Mouse (Mus musculus): ENCODE results near the gene Tcf7l1. TPM values are rescaled to one million over a fixed set of nuclear protein-coding genes. Genes with fewer than 3 reads are reported as not detected.
A peak's percentile ranks its signal among the peaks of the same experiment; 100 is the strongest.

The Tcf7l1 gene
- polyA plus RNA-seq, 1 experiment from 2014 or later, result 5.7 TPM

GRCm38 (mm10) chr6:72723731-72724385 is 65.2 kb downstream of the Tcf7l1 start:
- no peaks in the 10 kb centered on the region; the same call in 1 of the 2 replicates for H3K4me1 ChIP-seq (ENCODE audit: insufficient read depth)
- H3K4me2 ChIP-seq (ENCODE audit: low read depth, low read length), result no peak overlapping the region
- peak overlapping the region; percentile 34; the same call in 1 of the 2 replicates for H3K27ac ChIP-seq (ENCODE audit: low read depth)
- no peaks in the 10 kb centered on the region for H3K36me3 ChIP-seq (replicated peaks; ENCODE audit: insufficient read depth, low read length)
- no peak for ATAC-seq
- WGBS (ENCODE audit: insufficient replicate concordance), result 78% methylated on average over 15 of the region's 15 CpGs
- no peak for TF ChIP-seq CTCF (IDR thresholded peaks at IDR 0.05; ENCODE audit: low read depth)
- no peak for TF ChIP-seq EP300 (IDR thresholded peaks at IDR 0.05; ENCODE audit: low read depth)
- no peak overlapping the region for H3K4me3 ChIP-seq (ENCODE audit: low read depth, low read length)
- no peaks in the 10 kb centered on the region for H3K27me3 ChIP-seq (ENCODE audit: insufficient read depth, low read length)
- H3K9ac ChIP-seq (replicated peaks), result no peak overlapping the region
- DNase-seq, result no peak
- no peaks in the 10 kb centered on the region for H3K9me3 ChIP-seq (ENCODE audit: low read length)

DNA sequence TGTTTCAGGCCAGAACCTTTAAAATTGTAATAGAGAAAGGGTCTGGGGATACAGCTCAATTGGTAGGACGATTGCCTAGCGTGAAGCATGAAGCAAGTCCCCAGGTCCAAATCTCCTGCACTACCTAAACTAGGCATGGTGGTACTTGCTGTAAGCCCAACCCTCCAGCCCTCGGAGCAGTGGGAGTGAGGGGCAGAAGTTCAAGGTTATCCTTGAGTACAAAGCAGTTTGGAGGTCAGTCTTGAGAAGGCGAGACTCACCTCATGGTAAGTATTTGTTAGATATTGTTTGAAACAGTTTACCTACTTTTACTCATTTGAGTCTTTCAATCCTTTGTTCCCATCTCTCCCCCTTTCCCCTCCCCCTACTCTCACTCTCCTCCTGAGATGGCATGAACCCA is 65.9 kb downstream of the Tcf7l1 start:
- DNase-seq (no peak), ATAC-seq (no peak)
- no peaks in the 10 kb centered on the region for H3K36me3 ChIP-seq (replicated peaks; ENCODE audit: insufficient read depth, low read length)
- H3K4me1 ChIP-seq (ENCODE audit: insufficient read depth), result no peaks in the 10 kb centered on the region; the same call in 1 of the 2 replicates
- H3K9ac ChIP-seq (replicated peaks), result no peak overlapping the region
- H3K4me3 ChIP-seq (ENCODE audit: low read depth, low read length), result no peak overlapping the region
- H3K27me3 ChIP-seq (ENCODE audit: insufficient read depth, low read length), result no peaks in the 10 kb centered on the region
- TF ChIP-seq EP300 (IDR thresholded peaks at IDR 0.05; ENCODE audit: low read depth) (no peak), CTCF (IDR thresholded peaks at IDR 0.05; ENCODE audit: low read depth) (no peak)
- H3K9me3 ChIP-seq (ENCODE audit: low read length), result no peaks in the 10 kb centered on the region
- WGBS (ENCODE audit: insufficient replicate concordance), result 74% methylated on average over 4 of the region's 4 CpGs
- no peak overlapping the region for H3K27ac ChIP-seq (ENCODE audit: low read depth)
- no peak overlapping the region for H3K4me2 ChIP-seq (ENCODE audit: low read depth, low read length)

GRCm38 (mm10) chr6:72720852-72721251 is 68.2 kb downstream of the Tcf7l1 start:
- Histone ChIP-seq H3K4me3 (ENCODE audit: low read depth, low read length) (no peak overlapping the region), H3K9ac (replicated peaks) (no peak overlapping the region), H3K4me2 (ENCODE audit: low read depth, low read length) (no peak overlapping the region), H3K9me3 (ENCODE audit: low read length) (no peaks in the 10 kb centered on the region), H3K27ac (ENCODE audit: low read depth) (no peak overlapping the region), H3K27me3 (ENCODE audit: insufficient read depth, low read length) (no peaks in the 10 kb centered on the region), H3K4me1 (ENCODE audit: insufficient read depth) (no peaks in the 10 kb centered on the region; the same call in 1 of the 2 replicates), H3K36me3 (replicated peaks; ENCODE audit: insufficient read depth, low read length) (no peaks in the 10 kb centered on the region)
- no peak for ATAC-seq
- no peak for DNase-seq
- WGBS (ENCODE audit: insufficient replicate concordance), result 74% methylated on average over 3 of the region's 3 CpGs
- TF ChIP-seq EP300 (IDR thresholded peaks at IDR 0.05; ENCODE audit: low read depth) (no peak), CTCF (IDR thresholded peaks at IDR 0.05; ENCODE audit: low read depth) (no peak)

DNA sequence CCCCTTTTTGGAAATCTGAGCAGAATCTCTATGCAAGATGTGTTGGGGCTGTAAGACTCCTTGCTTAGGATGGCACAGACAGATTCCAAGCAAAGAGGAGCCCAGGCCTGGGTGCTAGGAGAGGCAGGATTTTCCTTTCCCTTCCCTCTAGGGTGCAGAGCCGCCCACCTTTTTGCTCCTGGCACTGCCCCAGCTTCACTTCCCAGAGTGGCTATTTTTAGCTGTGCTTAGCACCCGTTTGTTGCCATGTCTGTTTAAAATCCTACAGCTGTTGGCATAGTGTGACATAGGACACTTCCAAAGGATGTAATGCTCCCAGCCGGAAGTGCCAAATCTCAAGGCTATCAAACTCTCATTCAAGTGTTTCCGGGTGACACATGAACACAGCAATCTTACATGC is 74.3 kb downstream of the Tcf7l1 start:
- Histone ChIP-seq H3K4me1 (ENCODE audit: insufficient read depth) (peaks cover 7% of the 10 kb centered on the region; the same call in 1 of the 2 replicates), H3K9ac (replicated peaks) (no peak overlapping the region), H3K4me2 (ENCODE audit: low read depth, low read length) (no peak overlapping the region), H3K27ac (ENCODE audit: low read depth) (no peak overlapping the region), H3K27me3 (ENCODE audit: insufficient read depth, low read length) (no peaks in the 10 kb centered on the region), H3K36me3 (replicated peaks; ENCODE audit: insufficient read depth, low read length) (no peaks in the 10 kb centered on the region), H3K9me3 (ENCODE audit: low read length) (no peaks in the 10 kb centered on the region), H3K4me3 (ENCODE audit: low read depth, low read length) (no peak overlapping the region)
- TF ChIP-seq CTCF (IDR thresholded peaks at IDR 0.05; ENCODE audit: low read depth) (no peak), EP300 (IDR thresholded peaks at IDR 0.05; ENCODE audit: low read depth) (no peak)
- 55% methylated on average over 4 of the region's 4 CpGs for WGBS (ENCODE audit: insufficient replicate concordance)
- DNase-seq, result no peak
- ATAC-seq, result no peak

DNA sequence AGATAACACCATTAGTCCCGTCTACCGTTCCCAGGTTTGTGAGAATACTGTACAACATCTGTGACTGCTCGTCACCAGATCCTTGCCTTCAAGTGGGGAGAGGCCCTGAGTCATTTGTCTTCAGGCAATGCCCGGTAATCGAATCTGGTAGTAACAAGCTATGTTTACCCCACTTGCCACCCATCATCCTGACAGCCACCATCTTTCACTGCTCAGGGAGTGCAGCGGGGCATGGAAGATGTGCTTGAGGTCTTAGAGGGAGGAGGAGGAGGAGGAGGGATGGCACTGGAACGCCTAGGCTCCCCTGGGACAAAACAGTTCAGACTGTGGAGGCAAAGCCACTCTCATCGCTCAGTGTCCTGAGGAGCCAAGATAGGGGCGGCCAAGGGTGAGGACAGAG is 74.8 kb downstream of the Tcf7l1 start:
- Histone ChIP-seq H3K36me3 (replicated peaks; ENCODE audit: insufficient read depth, low read length) (no peaks in the 10 kb centered on the region), H3K27ac (ENCODE audit: low read depth) (no peak overlapping the region), H3K27me3 (ENCODE audit: insufficient read depth, low read length) (no peaks in the 10 kb centered on the region), H3K9me3 (ENCODE audit: low read length) (no peaks in the 10 kb centered on the region), H3K4me3 (ENCODE audit: low read depth, low read length) (no peak overlapping the region), H3K9ac (replicated peaks) (no peak overlapping the region), H3K4me2 (ENCODE audit: low read depth, low read length) (no peak overlapping the region), H3K4me1 (ENCODE audit: insufficient read depth) (peaks cover 7% of the 10 kb centered on the region; the same call in 1 of the 2 replicates)
- ATAC-seq (no peak), DNase-seq (no peak)
- 78% methylated on average over 9 of the region's 9 CpGs for WGBS (ENCODE audit: insufficient replicate concordance)
- no peak for TF ChIP-seq EP300 (IDR thresholded peaks at IDR 0.05; ENCODE audit: low read depth)
- no peak for TF ChIP-seq CTCF (IDR thresholded peaks at IDR 0.05; ENCODE audit: low read depth)

DNA sequence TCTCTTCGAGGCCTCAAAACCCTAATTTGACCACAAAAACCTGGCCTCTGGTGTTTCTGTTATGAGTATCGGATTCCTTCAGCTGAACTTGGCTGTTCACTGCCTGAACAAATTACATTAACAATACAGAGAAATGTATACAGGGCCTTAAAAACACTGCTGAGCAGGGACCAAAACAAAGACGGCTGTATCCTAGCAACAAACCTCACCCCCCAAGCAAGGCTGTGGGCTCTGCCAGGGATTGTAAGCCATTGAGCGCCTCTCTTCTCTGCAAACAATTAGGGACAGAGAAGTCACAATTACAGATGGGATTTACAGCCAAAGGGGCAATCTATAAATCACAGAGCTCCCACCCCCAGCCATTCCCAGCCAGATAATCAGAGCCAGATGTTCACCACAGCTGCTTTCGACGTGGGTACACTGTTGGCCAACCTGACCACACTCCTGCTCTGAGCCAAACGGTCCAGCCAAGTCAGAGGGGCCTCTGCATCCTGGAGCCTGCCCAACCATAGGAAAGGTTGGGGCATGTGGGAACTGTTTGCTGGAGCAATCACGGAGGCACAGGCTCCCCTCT is 77.5 kb downstream of the Tcf7l1 start:
- H3K4me2 ChIP-seq (ENCODE audit: low read depth, low read length), result no peak overlapping the region
- DNase-seq (no peak), ATAC-seq (no peak)
- H3K36me3 ChIP-seq (replicated peaks; ENCODE audit: insufficient read depth, low read length), result no peaks in the 10 kb centered on the region
- no peaks in the 10 kb centered on the region for H3K27me3 ChIP-seq (ENCODE audit: insufficient read depth, low read length)
- TF ChIP-seq EP300 (IDR thresholded peaks at IDR 0.05; ENCODE audit: low read depth) (no peak), CTCF (IDR thresholded peaks at IDR 0.05; ENCODE audit: low read depth) (no peak)
- H3K27ac ChIP-seq (ENCODE audit: low read depth), result no peak overlapping the region
- H3K9me3 ChIP-seq (ENCODE audit: low read length), result no peaks in the 10 kb centered on the region
- H3K9ac ChIP-seq (replicated peaks), result no peak overlapping the region
- H3K4me1 ChIP-seq (ENCODE audit: insufficient read depth), result peaks cover 7% of the 10 kb centered on the region; the same call in 1 of the 2 replicates
- 53% methylated on average over 8 of the region's 8 CpGs for WGBS (ENCODE audit: insufficient replicate concordance)
- no peak overlapping the region for H3K4me3 ChIP-seq (ENCODE audit: low read depth, low read length)
